Mouse (Mus musculus) kidney, adult 9 months (tissue): ENCODE results near the gene Alpi.

Experiments
- DNase-seq: peaks from one replicate; pipeline ENCODE4 v3.0.0; 2022

The Alpi gene

DNA sequence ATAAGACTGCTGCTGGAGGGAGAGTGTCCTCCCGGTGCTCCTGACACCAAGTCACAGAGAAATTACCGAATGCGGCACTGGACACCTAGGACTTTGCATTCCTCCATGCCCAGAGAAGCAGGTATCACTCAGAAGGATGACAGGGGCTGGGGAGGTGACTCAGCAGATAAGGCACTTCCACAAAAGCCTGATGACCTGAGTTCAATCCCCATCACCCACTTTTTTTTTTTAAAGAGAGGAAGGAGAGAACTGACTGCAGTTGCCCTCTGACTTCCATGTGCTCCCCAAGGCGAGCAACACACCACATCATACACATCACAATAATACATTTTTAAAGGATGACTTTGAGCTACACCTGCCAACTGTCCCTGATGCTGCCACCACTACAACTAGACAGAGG lies 44.3 kb downstream of the Alpi start:
- no peak for DNase-seq

DNA sequence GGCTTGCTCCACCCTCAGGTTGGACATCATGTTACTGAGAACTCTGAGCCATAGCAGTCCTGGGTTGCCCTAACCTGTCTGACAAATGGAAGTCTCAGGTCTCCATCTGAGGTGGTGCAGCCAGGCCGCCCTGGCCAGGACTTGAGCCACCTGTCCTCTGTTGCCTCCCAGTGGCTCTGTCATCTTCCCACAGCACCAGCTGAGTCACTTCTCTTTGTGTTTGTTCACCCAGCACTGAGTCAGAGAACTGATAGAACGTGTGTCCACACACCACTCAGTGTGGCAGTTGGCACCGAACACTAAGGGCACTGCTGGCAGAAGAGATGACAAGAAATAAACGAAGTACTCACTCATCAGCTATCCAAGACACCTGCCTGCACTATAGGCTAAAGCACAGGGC lies 50.0 kb downstream of the Alpi start:
- DNase-seq: no peak

DNA sequence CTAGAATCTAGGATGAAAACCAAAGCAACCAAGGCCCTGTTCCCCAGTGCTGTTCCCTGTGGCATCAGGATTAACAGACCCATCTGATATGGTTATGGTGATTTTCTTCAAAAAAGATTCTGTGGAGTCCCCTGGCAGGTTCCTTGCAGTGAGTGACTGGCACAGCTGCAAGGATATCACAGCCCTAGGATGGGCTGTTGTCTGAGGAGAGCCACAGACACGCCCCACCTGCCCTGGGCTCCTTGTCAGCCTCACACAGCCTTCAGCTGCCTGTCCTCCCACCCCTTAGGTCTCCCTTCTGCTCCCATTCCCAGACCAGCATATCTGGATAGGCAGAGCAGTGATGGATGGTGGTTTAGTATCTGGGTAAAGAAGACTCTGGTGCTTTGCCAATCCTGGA lies 50.7 kb downstream of the Alpi start:
- no peak for DNase-seq

DNA sequence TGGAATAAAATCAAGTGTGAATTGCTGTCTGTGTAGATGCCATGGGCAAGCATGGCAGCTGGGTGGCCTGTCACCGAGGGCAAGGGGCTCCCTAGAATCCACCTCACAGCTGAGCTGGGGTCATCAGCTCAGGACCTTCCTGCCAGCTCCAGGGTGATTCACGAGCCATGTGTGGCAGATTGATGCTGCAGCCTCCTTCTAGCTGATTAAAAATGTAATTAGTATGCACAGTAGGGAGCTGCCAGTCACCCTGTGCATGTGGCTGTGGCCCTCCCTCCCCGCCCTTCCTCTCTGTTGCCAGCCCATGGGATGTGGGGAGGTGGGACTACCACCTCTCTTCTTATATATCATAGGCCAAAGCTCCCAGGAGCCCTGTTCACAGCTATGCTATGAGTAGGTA lies 51.3 kb downstream of the Alpi start:
- DNase-seq: no peak
